Mouse (Mus musculus): ENCODE results near the gene Serinc3. TPM values are rescaled to one million over a fixed set of nuclear protein-coding genes. Genes with fewer than 3 reads are reported as not detected.

The Serinc3 gene
- polyA plus RNA-seq (2012; rRNA removed; ENCODE audit: low replicate concordance), result 326 and 633 TPM in 2 replicates

GRCm38 (mm10) chr2:163644575-163645385 is at the start of gene Serinc3:
Serinc3 (minus strand) TSS chr2:163645131.

GRCm38 (mm10) chr2:163657975-163658886 is 13.3 kb upstream of the Serinc3 start, which contains the start of gene Pkig:
Pkig (plus strand) TSS chr2:163658386.

GRCm38 (mm10) chr2:163602101-163602971 is 42.6 kb downstream of the Serinc3 start, which contains the start of gene Ttpal:
Ttpal (plus strand) TSS chr2:163602314.

Other genes starting within 250 kb of the Serinc3 start
- gene Jph2, start 247.1 kb downstream of the Serinc3 start, polyA plus RNA-seq (2012; rRNA removed; ENCODE audit: low replicate concordance), result 9.0 and 68.6 TPM in 2 replicates
- 8.0 and 20.3 TPM in 2 replicates for gene Oser1, start 220.4 kb downstream of the Serinc3 start, polyA plus RNA-seq (2012; rRNA removed; ENCODE audit: low replicate concordance)
- gene Gdap1l1, start 206.7 kb downstream of the Serinc3 start, polyA plus RNA-seq (2012; rRNA removed; ENCODE audit: low replicate concordance), result 1.1 and 2.5 TPM in 2 replicates
- gene Fitm2, start 172.5 kb downstream of the Serinc3 start, polyA plus RNA-seq (2012; rRNA removed; ENCODE audit: low replicate concordance), result 56.3 TPM in 2 replicates
- 14.0 and 14.7 TPM in 2 replicates for gene R3hdml, start 152.8 kb downstream of the Serinc3 start, polyA plus RNA-seq (2012; rRNA removed; ENCODE audit: low replicate concordance)
- gene Hnf4a, start 138.3 kb downstream of the Serinc3 start, polyA plus RNA-seq (2012; rRNA removed; ENCODE audit: low replicate concordance), result 0.07 and 1.0 TPM in 2 replicates
- 24.3 and 46.4 TPM in 2 replicates for gene Ttpal, start 42.8 kb downstream of the Serinc3 start, polyA plus RNA-seq (2012; rRNA removed; ENCODE audit: low replicate concordance)
- gene Pkig, start 13.3 kb upstream of the Serinc3 start, polyA plus RNA-seq (2012; rRNA removed; ENCODE audit: low replicate concordance), result 97.0 and 131 TPM in 2 replicates
- gene Ada, start 105.1 kb upstream of the Serinc3 start, polyA plus RNA-seq (2012; rRNA removed; ENCODE audit: low replicate concordance), result 2.2 and 2.7 TPM in 2 replicates
- 16.1 and 19.6 TPM in 2 replicates for gene Ccn5, start 175.7 kb upstream of the Serinc3 start, polyA plus RNA-seq (2012; rRNA removed; ENCODE audit: low replicate concordance)
- gene Kcnk15, start 208.5 kb upstream of the Serinc3 start, polyA plus RNA-seq (2012; rRNA removed; ENCODE audit: low replicate concordance), result not detected in 2 replicates